Mouse (Mus musculus) cerebellum, adult 11-12 months (tissue): ENCODE data around the gene Grk5.
"Not testable (repeated sequence)": the region's sequence is repeated elsewhere in the genome, so short reads cannot be mapped to it uniquely, and the experiment has no call there.

Experiments used
- DNase-seq: peaks from one replicate; pipeline ENCODE4 v3.0.0; 2022

Grk5 gene

DNA sequence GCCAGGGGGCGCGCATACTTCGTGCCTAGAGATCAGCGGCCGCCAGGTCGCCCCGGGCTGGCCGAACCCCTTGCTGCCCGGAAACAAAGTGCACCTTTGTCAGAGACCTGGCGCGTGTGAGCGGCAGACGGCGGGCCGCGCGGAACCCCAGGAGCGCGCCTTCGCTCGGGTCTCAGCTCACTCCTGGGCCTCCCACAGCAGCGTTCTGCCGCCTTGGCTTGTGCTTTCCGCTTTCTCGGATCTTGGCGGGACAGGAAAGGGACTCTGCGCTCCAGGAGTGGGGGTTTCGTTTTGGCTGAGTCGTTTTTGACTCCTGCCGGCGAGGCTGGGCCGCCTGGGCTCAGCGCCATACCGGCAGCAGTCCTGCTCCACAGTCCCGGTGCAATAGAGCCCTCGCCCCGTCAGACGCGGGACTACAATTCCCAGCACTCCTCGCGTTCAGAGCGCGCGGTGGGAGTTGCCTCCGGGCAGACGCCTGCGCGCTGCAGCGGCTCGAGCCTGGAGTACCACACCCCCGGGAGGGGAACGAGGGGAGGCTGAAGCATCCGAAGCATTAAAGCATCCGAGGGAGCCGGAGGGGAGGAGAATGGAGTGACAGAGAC, at the start of gene Grk5:
Gene Grk5 (plus strand): TSS at position 36 of the 602 bp plus-strand sequence.
- DNase-seq: peak; percentile 96

DNA sequence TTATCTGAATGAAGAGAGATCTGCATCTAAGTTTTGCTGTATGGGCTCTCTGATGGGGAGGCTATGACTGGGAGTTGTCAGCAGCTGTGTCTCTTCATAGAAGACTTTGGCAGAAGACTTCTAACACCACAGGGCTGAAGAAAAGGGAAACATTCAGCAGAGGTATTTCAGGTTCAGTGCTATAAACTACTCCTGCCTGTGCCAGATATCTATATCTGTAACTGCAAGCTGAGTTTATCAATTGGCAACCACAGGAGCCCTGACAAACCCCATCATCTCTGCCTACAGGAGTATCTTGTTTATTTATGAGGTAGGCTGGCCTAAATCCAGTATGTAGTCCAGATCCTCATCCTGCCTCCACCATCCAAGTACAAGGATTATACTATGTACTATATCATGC, 46.2 kb upstream of the Grk5 start:
- DNase-seq: no peak

DNA sequence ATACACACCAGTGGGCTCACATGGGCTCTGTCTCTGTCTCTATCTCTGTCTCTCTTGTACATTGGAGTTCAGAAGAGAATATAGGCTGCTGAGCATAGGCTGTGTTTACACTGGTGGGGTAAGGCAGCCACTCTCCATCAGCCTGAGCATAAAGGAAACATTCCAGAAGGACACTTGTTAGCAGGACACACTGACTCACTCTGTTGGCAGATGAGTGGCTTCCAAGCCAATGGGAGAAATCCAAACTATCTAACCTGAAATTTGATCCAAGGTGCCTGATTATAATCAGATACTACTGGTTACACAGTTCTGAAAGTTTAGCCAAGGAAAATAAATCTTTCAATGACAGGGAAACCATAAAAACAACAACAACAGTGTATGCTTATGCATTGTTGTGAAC, 43.8 kb upstream of the Grk5 start:
- no peak for DNase-seq

GRCm38 (mm10) chr19:60860868-60861700, 28.5 kb upstream of the Grk5 start, which contains the start of gene Sfxn4:
Gene Sfxn4 (minus strand): TSS chr19:60861479.
- peak; percentile 92 for DNase-seq

GRCm38 (mm10) chr19:60866169-60866568, 23.4 kb upstream of the Grk5 start:
- not testable (repeated sequence) for DNase-seq

- no peak for DNase-seq
Observed at GRCm38 (mm10) chr19:60870489-60870888, 19.1 kb upstream of the Grk5 start.

DNA sequence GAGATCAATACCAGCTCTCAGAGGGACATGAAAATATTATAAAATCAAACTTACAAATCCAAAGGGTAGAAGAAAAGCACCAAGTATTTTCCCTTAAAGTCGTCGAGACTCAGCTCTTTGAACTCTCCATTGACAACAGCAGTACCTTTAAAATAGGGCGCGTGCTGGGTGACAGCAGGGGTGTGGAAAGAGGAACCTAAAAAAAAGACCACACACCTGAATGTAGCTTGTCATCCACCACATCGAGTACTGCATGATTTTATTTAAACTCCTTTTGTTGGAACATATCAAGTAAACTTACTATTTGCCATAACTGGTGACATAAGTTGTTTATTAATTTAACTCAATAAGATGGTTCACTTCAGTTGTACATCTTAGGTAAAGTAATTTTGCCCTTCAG, 18.2 kb upstream of the Grk5 start:
- no peak for DNase-seq

DNA sequence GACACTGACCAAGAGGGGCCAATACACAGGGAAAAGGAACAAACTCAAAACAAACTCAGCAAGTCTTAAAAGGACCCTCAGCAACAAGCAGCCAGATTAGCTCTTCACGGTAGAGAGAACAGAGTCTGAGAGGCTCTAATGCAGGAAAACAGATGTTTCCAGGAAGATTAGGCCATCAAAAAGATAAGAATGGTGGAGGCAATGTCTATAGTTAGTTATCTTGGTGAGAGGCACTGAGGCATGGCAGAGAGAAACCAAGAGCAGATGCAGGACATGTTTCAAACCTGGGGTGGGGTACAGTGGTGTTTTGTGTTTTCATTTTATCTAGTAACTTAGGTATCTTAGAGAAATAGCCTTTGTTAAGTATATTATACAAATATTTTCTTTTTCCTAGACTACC, 17.3 kb upstream of the Grk5 start:
- no peak for DNase-seq

- DNase-seq: no peak
Observed at GRCm38 (mm10) chr19:60873501-60873900, 16.0 kb upstream of the Grk5 start.

- peak; percentile 96 for DNase-seq
Observed at GRCm38 (mm10) chr19:60874064-60874694, 15.4 kb upstream of the Grk5 start, which contains the start of gene Prdx3. Gene Prdx3 (minus strand): TSS chr19:60874556.

DNA sequence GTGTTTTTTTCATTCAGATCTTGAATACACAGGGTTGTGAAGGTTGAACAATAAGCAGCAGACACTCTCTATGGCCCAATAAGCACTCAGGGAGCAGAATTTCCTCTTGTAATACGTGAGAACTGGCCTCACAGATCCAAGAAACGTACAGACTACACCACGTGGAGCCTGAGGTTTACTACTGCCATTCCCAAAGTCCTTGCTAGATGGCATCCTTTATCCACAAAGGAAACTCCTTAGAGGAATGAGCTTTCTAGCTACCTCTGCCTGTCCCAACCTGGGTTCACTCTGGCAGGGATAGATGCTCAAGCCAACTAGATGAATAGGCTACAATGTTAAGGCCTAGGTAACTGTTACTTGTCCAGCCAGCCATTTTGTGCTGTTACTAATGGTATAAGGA, 6.4 kb upstream of the Grk5 start:
- no peak for DNase-seq

DNA sequence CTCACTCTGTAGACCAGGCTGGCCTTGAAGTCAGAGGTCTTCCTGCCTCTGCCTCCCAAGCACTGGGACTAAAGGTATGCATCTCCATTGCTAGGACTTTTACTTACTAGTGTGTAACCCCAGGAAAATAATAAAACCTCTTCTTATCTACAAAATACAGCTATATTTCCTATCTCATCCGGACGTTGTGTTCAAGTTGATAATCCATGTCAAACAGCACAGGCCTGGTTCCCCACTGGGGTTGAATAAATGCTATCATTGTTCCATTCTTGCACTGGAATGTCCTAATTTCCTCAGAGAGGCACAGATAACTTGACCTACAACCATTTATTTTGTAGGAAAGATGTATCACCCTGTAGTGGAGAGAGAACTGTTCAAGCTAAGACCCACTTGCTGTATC, 1.9 kb upstream of the Grk5 start:
- no peak for DNase-seq

GRCm38 (mm10) chr19:60889101-60889713, 342 bp upstream of the Grk5 start:
- DNase-seq: peak; percentile 65

DNA sequence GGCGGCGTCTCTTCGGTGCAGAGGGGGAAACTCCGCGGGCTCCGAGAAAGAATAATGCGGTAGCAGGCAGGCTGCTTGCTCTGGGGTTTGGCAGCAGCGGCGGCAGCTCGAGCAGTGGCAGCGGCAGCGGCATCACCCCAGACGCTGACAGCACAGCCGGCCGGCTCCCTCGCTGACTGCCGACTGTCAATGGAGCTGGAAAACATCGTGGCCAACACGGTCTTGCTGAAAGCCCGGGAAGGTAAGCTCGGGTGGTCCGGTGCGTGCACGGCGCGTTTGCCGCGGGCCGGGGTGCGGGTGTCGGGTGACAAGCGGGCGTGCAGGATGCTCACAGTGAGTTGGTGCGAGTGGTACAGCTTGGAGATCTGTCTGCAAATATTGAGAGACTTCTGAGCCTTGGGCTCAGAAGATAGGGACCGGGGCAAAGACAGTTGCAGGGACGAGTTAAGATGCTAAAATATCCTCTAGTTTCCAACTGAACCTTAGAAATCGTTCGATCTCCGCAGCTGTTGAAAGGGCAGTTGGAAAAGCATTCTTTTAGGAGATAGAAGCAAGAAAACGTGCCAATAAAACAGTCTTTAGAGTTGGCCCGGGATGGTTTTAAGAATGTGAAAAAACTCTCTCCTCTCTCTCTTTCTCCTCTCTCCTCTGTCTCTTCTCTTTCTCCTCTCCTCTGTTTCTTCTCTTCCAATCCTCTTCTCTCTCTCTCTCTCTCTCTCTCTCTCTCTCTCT, 1.0 kb downstream of the Grk5 start:
- no peak for DNase-seq

GRCm38 (mm10) chr19:60891123-60891470, 1.5 kb downstream of the Grk5 start:
- DNase-seq: no peak

DNA sequence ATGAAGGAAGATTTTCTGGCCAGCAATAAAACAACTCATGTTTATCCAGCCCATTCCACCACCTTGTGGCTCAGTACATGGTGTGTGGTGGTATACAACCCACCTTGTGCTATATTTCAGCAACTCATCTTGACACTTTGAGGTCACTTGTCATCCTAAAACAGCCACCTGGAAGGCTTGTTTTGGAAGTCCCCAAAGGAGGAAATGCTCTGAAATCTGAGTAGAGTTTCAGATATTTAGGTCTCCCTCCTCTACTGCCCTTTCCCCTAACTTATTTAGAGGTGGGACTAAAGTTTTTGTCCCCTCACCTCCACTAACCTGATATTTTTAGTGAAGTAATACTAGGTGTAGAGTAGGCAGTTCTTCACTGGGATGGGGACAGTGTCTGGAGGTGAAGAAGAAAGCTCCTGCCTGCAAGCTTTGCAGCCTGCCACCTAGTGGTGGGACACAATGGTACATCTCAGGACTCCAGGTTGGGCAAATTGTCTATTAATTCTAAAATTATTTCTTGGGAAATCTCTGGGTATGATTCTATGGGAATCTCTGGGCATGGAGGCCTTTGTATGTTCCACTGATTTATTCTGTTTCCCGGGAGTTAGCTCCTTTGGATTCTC, 2.5 kb downstream of the Grk5 start:
- peak; percentile 60 for DNase-seq

GRCm38 (mm10) chr19:60895251-60895880, 5.8 kb downstream of the Grk5 start:
- no peak for DNase-seq

DNA sequence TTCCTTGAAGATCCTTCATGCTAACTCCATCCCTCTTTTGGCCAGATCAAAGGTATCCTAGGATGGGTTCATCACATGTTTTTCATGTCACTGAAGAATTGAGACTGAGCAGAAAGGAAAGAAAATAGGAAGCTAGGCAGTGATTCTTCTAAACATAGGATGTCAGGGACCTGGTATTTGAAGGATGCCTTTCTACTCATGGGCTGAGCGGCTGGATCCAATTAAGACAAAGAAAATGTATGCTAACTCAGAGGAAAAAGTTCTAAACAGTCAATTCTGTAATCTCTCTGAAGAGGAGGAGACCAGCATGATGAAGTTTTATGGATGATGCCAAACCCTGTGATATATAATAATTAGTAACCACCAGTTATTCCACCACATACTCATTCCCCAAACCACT, 13.6 kb downstream of the Grk5 start:
- no peak for DNase-seq

- DNase-seq: no peak
Observed at GRCm38 (mm10) chr19:60903971-60904370, 14.4 kb downstream of the Grk5 start.

- DNase-seq: no peak
Observed at GRCm38 (mm10) chr19:60905477-60905876, 15.9 kb downstream of the Grk5 start.

- DNase-seq: no peak
Observed at GRCm38 (mm10) chr19:60910304-60910703, 20.8 kb downstream of the Grk5 start.

DNA sequence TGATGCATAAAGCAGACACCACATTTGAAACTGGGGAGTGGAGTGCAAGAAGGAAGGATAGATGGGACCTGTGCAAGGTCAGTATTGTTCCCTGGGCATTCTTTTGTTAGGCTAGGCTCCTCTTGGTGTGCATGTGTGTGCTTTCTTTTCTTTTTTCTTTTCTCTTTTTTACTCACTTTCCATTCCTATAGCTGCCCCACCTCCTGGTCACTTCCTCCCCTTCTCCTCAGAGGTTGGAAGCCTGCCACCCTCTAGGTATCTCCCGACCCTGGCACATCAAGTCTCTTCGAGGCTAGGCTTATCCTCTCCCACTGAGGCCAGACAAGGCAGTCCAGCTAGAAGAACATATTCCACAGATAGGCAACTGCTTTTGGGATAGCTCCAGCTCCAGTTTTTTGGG, 22.1 kb downstream of the Grk5 start:
- DNase-seq: no peak
